22 mouse cellular contexts compared by ENCODE assay signal in the genomic region with DNA sequence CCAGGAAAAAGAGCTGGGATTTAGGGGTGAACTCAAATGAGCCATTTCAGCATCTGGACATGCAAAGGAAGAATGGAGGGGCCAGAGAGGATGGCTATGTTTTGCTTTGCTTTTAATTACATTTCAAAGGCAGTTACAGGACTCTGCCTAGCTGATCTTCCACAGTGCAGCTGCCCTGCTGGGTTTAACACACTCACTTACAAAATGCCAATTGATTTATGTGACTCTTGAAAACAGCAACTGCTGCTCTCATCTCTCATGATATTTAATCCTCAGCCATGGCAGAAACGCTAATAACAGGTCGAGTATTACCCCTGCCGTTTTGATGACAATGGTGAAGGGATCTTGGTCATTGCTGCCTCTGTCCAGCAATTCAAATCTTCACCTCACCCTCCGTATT.
A peak's percentile ranks its signal among the peaks of the same experiment; 100 is the strongest.
DNase-seq lines count a peak whose midpoint lies in the region; ATAC-seq and TF ChIP-seq lines count a peak whose summit lies in the region.
"Had no signal": no experiment of that assay in that cellular context is flagged by ENCODE, and none has a peak within 500 bp of the region (broad histone marks: within the 10 kb centered on the region; RNA-seq: fewer than 3 reads in every experiment).

No protein-coding gene starts in this region.

- peak; percentile 8 for DNase-seq in embryo, embryonic 11.5 days (ENCODE audit: low read depth, low spot score)
- DNase-seq in embryo, embryonic 11 days, result no peak
- no peak for DNase-seq in limb, embryonic 10.5 days (ENCODE audit: low spot score)
- no peak for DNase-seq in cerebellum, adult 11 months
- DNase-seq in liver, postnatal 0 days, result no peak
- DNase-seq: adrenal gland, postnatal 14 days; cerebellum, adult 2 months; cerebellum, postnatal 10 days; forebrain, postnatal 0 days; gastrocnemius, postnatal 10 days; heart, adult 18-20 months; heart, postnatal 14 days had no signal

- H3K36me3 ChIP-seq in limb, embryonic 12.5 days, result no peaks in the 10 kb centered on the region
- H3K36me3 ChIP-seq in limb, embryonic 10.5 days, result no peaks in the 10 kb centered on the region
- H3K36me3 ChIP-seq in limb, embryonic 13.5 days, result no peaks in the 10 kb centered on the region
- H3K36me3 ChIP-seq in liver, postnatal 0 days (replicated peaks; ENCODE audit: insufficient read depth, low read length), result no peaks in the 10 kb centered on the region
- H3K36me3 ChIP-seq: forebrain, embryonic 12.5 days; heart, embryonic 10.5 days; heart, embryonic 15.5 days; hindbrain, embryonic 13.5 days; intestine, embryonic 15.5 days had no signal

- no peaks in the 10 kb centered on the region for H3K4me1 ChIP-seq in limb, embryonic 12.5 days (replicated peaks)
- 0 out of 2 replicates have a peak, but pooled peaks cover 3% of the 10 kb centered on the region for H3K4me1 ChIP-seq in limb, embryonic 10.5 days
- no peaks in the 10 kb centered on the region for H3K4me1 ChIP-seq in limb, embryonic 13.5 days
- no peaks in the 10 kb centered on the region for H3K4me1 ChIP-seq in liver, postnatal 0 days (ENCODE audit: insufficient read depth)
- H3K4me1 ChIP-seq: forebrain, embryonic 12.5 days; heart, embryonic 15.5 days; intestine, embryonic 15.5 days had no signal

- no peak overlapping the region for H3K9ac ChIP-seq in limb, embryonic 12.5 days (replicated peaks)
- no peak overlapping the region for H3K9ac ChIP-seq in limb, embryonic 13.5 days
- no peak overlapping the region for H3K9ac ChIP-seq in liver, postnatal 0 days (replicated peaks)
- H3K9ac ChIP-seq: forebrain, embryonic 12.5 days; forebrain, postnatal 0 days; heart, embryonic 15.5 days; hindbrain, embryonic 13.5 days; intestine, embryonic 15.5 days had no signal

- peak; percentile 42; the same call in 1 of the 2 replicates for ATAC-seq in limb, embryonic 12.5 days (ENCODE audit: insufficient number of reproducible peaks, insufficient read depth, low FRiP score, low TSS enrichment, low read depth)
- peak; percentile 44; the same call in 1 of the 2 replicates for ATAC-seq in limb, embryonic 13.5 days (ENCODE audit: low FRiP score, low read depth)
- no peak for ATAC-seq in liver, postnatal 0 days
- ATAC-seq: activated CD4-positive, CD25-positive, alpha-beta regulatory T cell, adult 4 months; forebrain, postnatal 0 days; hindbrain, postnatal 0 days; intestine, embryonic 15.5 days; Patski had no signal

- no peak overlapping the region for H3K4me3 ChIP-seq in limb, embryonic 12.5 days (replicated peaks)
- H3K4me3 ChIP-seq in limb, embryonic 10.5 days, result no peak overlapping the region
- H3K4me3 ChIP-seq in limb, embryonic 13.5 days, result no peak overlapping the region
- H3K4me3 ChIP-seq in liver, postnatal 0 days (ENCODE audit: low read depth, low read length), result no peak overlapping the region
- H3K4me3 ChIP-seq: forebrain, embryonic 12.5 days; heart, embryonic 10.5 days; heart, embryonic 15.5 days; hindbrain, embryonic 13.5 days; intestine, embryonic 15.5 days had no signal

- no peaks in the 10 kb centered on the region for H3K9me3 ChIP-seq in limb, embryonic 12.5 days
- H3K9me3 ChIP-seq in limb, embryonic 10.5 days (replicated peaks), result no peaks in the 10 kb centered on the region
- H3K9me3 ChIP-seq in limb, embryonic 13.5 days, result no peaks in the 10 kb centered on the region
- H3K9me3 ChIP-seq in liver, postnatal 0 days (ENCODE audit: low read length), result no peaks in the 10 kb centered on the region
- H3K9me3 ChIP-seq: forebrain, embryonic 12.5 days; heart, embryonic 10.5 days; heart, embryonic 15.5 days; hindbrain, embryonic 13.5 days; intestine, embryonic 15.5 days had no signal

- TF ChIP-seq EP300 in liver, postnatal 0 days (IDR thresholded peaks at IDR 0.05; ENCODE audit: low read depth), result no peak

- H3K27me3 ChIP-seq in limb, embryonic 12.5 days, result no peaks in the 10 kb centered on the region
- no peaks in the 10 kb centered on the region for H3K27me3 ChIP-seq in limb, embryonic 10.5 days (ENCODE audit: low read depth, poor library complexity, severe bottlenecking)
- no peaks in the 10 kb centered on the region for H3K27me3 ChIP-seq in limb, embryonic 13.5 days
- H3K27me3 ChIP-seq in liver, postnatal 0 days (ENCODE audit: insufficient read depth, low read length), result no peaks in the 10 kb centered on the region
- H3K27me3 ChIP-seq: forebrain, embryonic 12.5 days; heart, embryonic 15.5 days; hindbrain, embryonic 13.5 days; intestine, embryonic 15.5 days; Patski had no signal

- WGBS in limb, embryonic 12.5 days, result 59% methylated on average over 4 of the region's 4 CpGs
- WGBS in limb, embryonic 10.5 days, result 59% methylated on average over 4 of the region's 4 CpGs
- WGBS in limb, embryonic 13.5 days, result 50% methylated on average over 4 of the region's 4 CpGs
- 65% methylated on average over 4 of the region's 4 CpGs for WGBS in liver, postnatal 0 days (ENCODE audit: insufficient replicate concordance)

- TF ChIP-seq CTCF in liver, postnatal 0 days (IDR thresholded peaks at IDR 0.05; ENCODE audit: low read depth), result no peak

- H3K27ac ChIP-seq in limb, embryonic 12.5 days, result no peak overlapping the region
- no peak overlapping the region for H3K27ac ChIP-seq in limb, embryonic 10.5 days
- no peak overlapping the region for H3K27ac ChIP-seq in limb, embryonic 13.5 days
- no peak overlapping the region for H3K27ac ChIP-seq in liver, postnatal 0 days (ENCODE audit: low read depth)
- H3K27ac ChIP-seq: forebrain, embryonic 12.5 days; heart, embryonic 10.5 days; heart, embryonic 15.5 days; hindbrain, postnatal 0 days; intestine, embryonic 15.5 days had no signal

- H3K4me2 ChIP-seq in limb, embryonic 12.5 days, result no peak overlapping the region
- H3K4me2 ChIP-seq in limb, embryonic 13.5 days (replicated peaks), result no peak overlapping the region
- no peak overlapping the region for H3K4me2 ChIP-seq in liver, postnatal 0 days (ENCODE audit: low read depth, low read length)
- H3K4me2 ChIP-seq: forebrain, embryonic 12.5 days; heart, embryonic 15.5 days; hindbrain, embryonic 13.5 days; intestine, embryonic 15.5 days had no signal
